Mouse (Mus musculus): ENCODE measurements around the gene Ndufs4.

GRCm38 (mm10) chr13:114392501-114392900 is 4.4 kb upstream of the Ndufs4 start:
- TF ChIP-seq CTCF (IDR thresholded peaks at IDR 0.05; ENCODE audit: borderline replicate concordance, extremely low read depth, insufficient read depth, insufficient read length) (no peak), POLR2A (IDR thresholded peaks at IDR 0.05; ENCODE audit: borderline replicate concordance, extremely low read depth, insufficient read depth, insufficient read length, poor library complexity, severe bottlenecking) (no peak)
